Mouse (Mus musculus): ENCODE results near the gene Wdr38. TPM values are rescaled to one million over a fixed set of nuclear protein-coding genes. Genes with fewer than 3 reads are reported as not detected.
A peak's percentile ranks its signal among the peaks of the same experiment; 100 is the strongest.

The Wdr38 gene
- polyA plus RNA-seq, 1 experiment: 79.1 TPM

GRCm38 (mm10) chr2:38964198-38964597 lies 33.1 kb upstream of the Wdr38 start:
- no peak overlapping the region for H3K4me3 ChIP-seq (ENCODE audit: control insufficient read depth, low read depth, low read length)
- no peaks in the 10 kb centered on the region for H3K27me3 ChIP-seq (ENCODE audit: control insufficient read depth, insufficient read depth, low read length)
- no peaks in the 10 kb centered on the region for H3K36me3 ChIP-seq (ENCODE audit: control insufficient read depth, insufficient read depth, low read length)
- TF ChIP-seq CTCF (IDR thresholded peaks at IDR 0.05; ENCODE audit: control insufficient read depth, insufficient read depth, insufficient replicate concordance, low read depth, low read length) (no peak), POLR2A (IDR thresholded peaks at IDR 0.05; ENCODE audit: control insufficient read depth, low read depth, low read length) (no peak)
- no peaks in the 10 kb centered on the region for H3K4me1 ChIP-seq (ENCODE audit: control insufficient read depth, insufficient read depth, low read length)
- H3K27ac ChIP-seq (ENCODE audit: control insufficient read depth, insufficient read depth, low read depth, low read length): no peak overlapping the region

- Histone ChIP-seq H3K4me3 (ENCODE audit: control insufficient read depth, low read depth, low read length) (no peak overlapping the region), H3K27me3 (ENCODE audit: control insufficient read depth, insufficient read depth, low read length) (no peaks in the 10 kb centered on the region), H3K27ac (ENCODE audit: control insufficient read depth, insufficient read depth, low read depth, low read length) (no peak overlapping the region), H3K36me3 (ENCODE audit: control insufficient read depth, insufficient read depth, low read length) (no peaks in the 10 kb centered on the region), H3K4me1 (ENCODE audit: control insufficient read depth, insufficient read depth, low read length) (no peaks in the 10 kb centered on the region; the same call in 1 of the 2 replicates)
- TF ChIP-seq CTCF (IDR thresholded peaks at IDR 0.05; ENCODE audit: control insufficient read depth, insufficient read depth, insufficient replicate concordance, low read depth, low read length) (no peak), POLR2A (IDR thresholded peaks at IDR 0.05; ENCODE audit: control insufficient read depth, low read depth, low read length) (no peak)
These were observed 27.6 kb upstream of the Wdr38 start for GRCm38 (mm10) chr2:38969650-38970049.

GRCm38 (mm10) chr2:38970057-38970456 lies 27.2 kb upstream of the Wdr38 start:
- TF ChIP-seq CTCF (IDR thresholded peaks at IDR 0.05; ENCODE audit: control insufficient read depth, insufficient read depth, insufficient replicate concordance, low read depth, low read length) (no peak), POLR2A (IDR thresholded peaks at IDR 0.05; ENCODE audit: control insufficient read depth, low read depth, low read length) (no peak)
- Histone ChIP-seq H3K27ac (ENCODE audit: control insufficient read depth, insufficient read depth, low read depth, low read length) (no peak overlapping the region), H3K27me3 (ENCODE audit: control insufficient read depth, insufficient read depth, low read length) (no peaks in the 10 kb centered on the region), H3K36me3 (ENCODE audit: control insufficient read depth, insufficient read depth, low read length) (no peaks in the 10 kb centered on the region), H3K4me3 (ENCODE audit: control insufficient read depth, low read depth, low read length) (no peak overlapping the region), H3K4me1 (ENCODE audit: control insufficient read depth, insufficient read depth, low read length) (peaks cover 1% of the 10 kb centered on the region; the same call in 1 of the 2 replicates)

- Histone ChIP-seq H3K27me3 (ENCODE audit: control insufficient read depth, insufficient read depth, low read length) (no peaks in the 10 kb centered on the region), H3K4me1 (ENCODE audit: control insufficient read depth, insufficient read depth, low read length) (peaks cover 3% of the 10 kb centered on the region), H3K27ac (ENCODE audit: control insufficient read depth, insufficient read depth, low read depth, low read length) (no peak overlapping the region), H3K4me3 (ENCODE audit: control insufficient read depth, low read depth, low read length) (no peak overlapping the region), H3K36me3 (ENCODE audit: control insufficient read depth, insufficient read depth, low read length) (no peaks in the 10 kb centered on the region)
- TF ChIP-seq POLR2A (IDR thresholded peaks at IDR 0.05; ENCODE audit: control insufficient read depth, low read depth, low read length): no peak
- TF ChIP-seq CTCF (IDR thresholded peaks at IDR 0.05; ENCODE audit: control insufficient read depth, insufficient read depth, insufficient replicate concordance, low read depth, low read length): no peak
These were observed 24.1 kb upstream of the Wdr38 start for GRCm38 (mm10) chr2:38973223-38973622.

GRCm38 (mm10) chr2:38973701-38974100 lies 23.6 kb upstream of the Wdr38 start:
- H3K4me1 ChIP-seq (ENCODE audit: control insufficient read depth, insufficient read depth, low read length): peaks cover 3% of the 10 kb centered on the region
- TF ChIP-seq POLR2A (IDR thresholded peaks at IDR 0.05; ENCODE audit: control insufficient read depth, low read depth, low read length) (no peak), CTCF (IDR thresholded peaks at IDR 0.05; ENCODE audit: control insufficient read depth, insufficient read depth, insufficient replicate concordance, low read depth, low read length) (no peak)
- H3K27me3 ChIP-seq (ENCODE audit: control insufficient read depth, insufficient read depth, low read length): no peaks in the 10 kb centered on the region
- H3K4me3 ChIP-seq (ENCODE audit: control insufficient read depth, low read depth, low read length): no peak overlapping the region
- no peak overlapping the region for H3K27ac ChIP-seq (ENCODE audit: control insufficient read depth, insufficient read depth, low read depth, low read length)
- H3K36me3 ChIP-seq (ENCODE audit: control insufficient read depth, insufficient read depth, low read length): no peaks in the 10 kb centered on the region

GRCm38 (mm10) chr2:38974171-38974570 lies 23.1 kb upstream of the Wdr38 start:
- H3K4me1 ChIP-seq (ENCODE audit: control insufficient read depth, insufficient read depth, low read length): peaks cover 3% of the 10 kb centered on the region
- H3K27ac ChIP-seq (ENCODE audit: control insufficient read depth, insufficient read depth, low read depth, low read length): no peak overlapping the region
- no peak for TF ChIP-seq POLR2A (IDR thresholded peaks at IDR 0.05; ENCODE audit: control insufficient read depth, low read depth, low read length)
- TF ChIP-seq CTCF (IDR thresholded peaks at IDR 0.05; ENCODE audit: control insufficient read depth, insufficient read depth, insufficient replicate concordance, low read depth, low read length): no peak
- no peaks in the 10 kb centered on the region for H3K36me3 ChIP-seq (ENCODE audit: control insufficient read depth, insufficient read depth, low read length)
- H3K27me3 ChIP-seq (ENCODE audit: control insufficient read depth, insufficient read depth, low read length): no peaks in the 10 kb centered on the region
- H3K4me3 ChIP-seq (ENCODE audit: control insufficient read depth, low read depth, low read length): no peak overlapping the region

- peaks cover 3% of the 10 kb centered on the region for H3K4me1 ChIP-seq (ENCODE audit: control insufficient read depth, insufficient read depth, low read length)
- no peaks in the 10 kb centered on the region for H3K27me3 ChIP-seq (ENCODE audit: control insufficient read depth, insufficient read depth, low read length)
- H3K36me3 ChIP-seq (ENCODE audit: control insufficient read depth, insufficient read depth, low read length): no peaks in the 10 kb centered on the region
- H3K4me3 ChIP-seq (ENCODE audit: control insufficient read depth, low read depth, low read length): 0 out of 2 replicates have a peak overlapping the region, but pooled peaks have one; percentile 24
- TF ChIP-seq POLR2A (IDR thresholded peaks at IDR 0.05; ENCODE audit: control insufficient read depth, low read depth, low read length) (no peak), CTCF (IDR thresholded peaks at IDR 0.05; ENCODE audit: control insufficient read depth, insufficient read depth, insufficient replicate concordance, low read depth, low read length) (no peak)
- no peak overlapping the region for H3K27ac ChIP-seq (ENCODE audit: control insufficient read depth, insufficient read depth, low read depth, low read length)
These were observed 22.1 kb upstream of the Wdr38 start for GRCm38 (mm10) chr2:38975181-38975580.
